ENCODE assay signal across 11 mouse cellular contexts in genomic region chr2:48480428-48481191, GRCm38 (mm10).
A peak's percentile ranks its signal among the peaks of the same experiment; 100 is the strongest.
DNase-seq lines count a peak whose midpoint lies in the region; ATAC-seq lines count a peak whose summit lies in the region.
"Had no signal": no experiment of that assay in that cellular context is flagged by ENCODE, and none has a peak within 500 bp of the region (broad histone marks: within the 10 kb centered on the region; RNA-seq: fewer than 3 reads in every experiment).

No protein-coding gene starts in this region.

- no peaks in the 10 kb centered on the region for H3K9me3 ChIP-seq in kidney, embryonic 14.5 days (ENCODE audit: control insufficient read depth, low read length)
- H3K9me3 ChIP-seq in embryonic facial prominence, embryonic 14.5 days (ENCODE audit: control insufficient read depth, low read length), result no peaks in the 10 kb centered on the region
- no peaks in the 10 kb centered on the region for H3K9me3 ChIP-seq in midbrain, embryonic 12.5 days
- H3K9me3 ChIP-seq: heart, embryonic 12.5 days; liver, embryonic 15.5 days had no signal

- ATAC-seq in kidney, embryonic 14.5 days (ENCODE audit: low FRiP score, low TSS enrichment), result peak; percentile 39; the same call in 1 of the 2 replicates
- peak; percentile 18; the same call in 1 of the 2 replicates for ATAC-seq in embryonic facial prominence, embryonic 14.5 days (ENCODE audit: low read depth)
- ATAC-seq in midbrain, embryonic 12.5 days (ENCODE audit: low FRiP score, low read depth), result 0 out of 2 replicates have a peak, but pooled peaks have one; percentile 10

- DNase-seq in kidney, postnatal 36 days, result no peak
- DNase-seq in embryo, embryonic 11 days, result peak; percentile 22
- DNase-seq in embryonic facial prominence, embryonic 14.5 days (ENCODE audit: low spot score), result peak; percentile 35
- DNase-seq in natural killer cell, adult 2 months (ENCODE audit: low spot score in 2 of 2), result no peak
- DNase-seq in heart, postnatal 4 days, result no peak
- DNase-seq: cerebellum, postnatal 14 days; spleen, adult 18-20 months had no signal

- no peak overlapping the region for H3K27ac ChIP-seq in kidney, embryonic 14.5 days (ENCODE audit: low read depth, low read length)
- peak overlapping the region; percentile 63 for H3K27ac ChIP-seq in embryonic facial prominence, embryonic 14.5 days (replicated peaks; ENCODE audit: low read depth, low read length)
- peak overlapping the region; percentile 54; the same call in 1 of the 2 replicates for H3K27ac ChIP-seq in midbrain, embryonic 12.5 days (replicated peaks)
- H3K27ac ChIP-seq: liver, embryonic 15.5 days had no signal

- no peak overlapping the region for H3K4me3 ChIP-seq in kidney, embryonic 14.5 days (ENCODE audit: low read length)
- H3K4me3 ChIP-seq in embryonic facial prominence, embryonic 14.5 days (ENCODE audit: low read depth, low read length), result no peak overlapping the region
- no peak overlapping the region for H3K4me3 ChIP-seq in midbrain, embryonic 12.5 days
- H3K4me3 ChIP-seq: heart, embryonic 12.5 days; liver, embryonic 15.5 days had no signal

- H3K36me3 ChIP-seq in kidney, embryonic 14.5 days (ENCODE audit: control insufficient read depth, insufficient read depth, low read length), result no peaks in the 10 kb centered on the region
- H3K36me3 ChIP-seq in embryonic facial prominence, embryonic 14.5 days (ENCODE audit: control insufficient read depth, insufficient read depth, low read length), result no peaks in the 10 kb centered on the region
- H3K36me3 ChIP-seq in midbrain, embryonic 12.5 days, result no peaks in the 10 kb centered on the region
- H3K36me3 ChIP-seq: heart, embryonic 12.5 days; liver, embryonic 15.5 days had no signal

- H3K4me2 ChIP-seq in kidney, embryonic 14.5 days (replicated peaks; ENCODE audit: low read depth, low read length), result no peak overlapping the region
- H3K4me2 ChIP-seq in embryonic facial prominence, embryonic 14.5 days (ENCODE audit: low read depth, low read length), result peak overlapping the region; percentile 25; the same call in 1 of the 2 replicates
- no peak overlapping the region for H3K4me2 ChIP-seq in midbrain, embryonic 12.5 days (replicated peaks)
- H3K4me2 ChIP-seq: heart, embryonic 12.5 days; liver, embryonic 15.5 days had no signal

- H3K4me1 ChIP-seq in kidney, embryonic 14.5 days (ENCODE audit: control insufficient read depth, insufficient read depth, low read length), result 0 out of 2 replicates have a peak, but pooled peaks cover 4% of the 10 kb centered on the region
- peaks cover 14% of the 10 kb centered on the region for H3K4me1 ChIP-seq in embryonic facial prominence, embryonic 14.5 days (ENCODE audit: control insufficient read depth, insufficient read depth, low read length)
- peaks cover 15% of the 10 kb centered on the region for H3K4me1 ChIP-seq in midbrain, embryonic 12.5 days
- H3K4me1 ChIP-seq: heart, embryonic 12.5 days; liver, embryonic 15.5 days had no signal

- no peaks in the 10 kb centered on the region for H3K27me3 ChIP-seq in kidney, embryonic 14.5 days (ENCODE audit: control insufficient read depth, insufficient read depth, low read length)
- no peaks in the 10 kb centered on the region for H3K27me3 ChIP-seq in embryonic facial prominence, embryonic 14.5 days (replicated peaks; ENCODE audit: control insufficient read depth, insufficient read depth, low read length)
- H3K27me3 ChIP-seq in midbrain, embryonic 12.5 days, result peaks cover 3% of the 10 kb centered on the region; the same call in 1 of the 2 replicates
- H3K27me3 ChIP-seq: heart, embryonic 12.5 days; liver, embryonic 15.5 days had no signal

- 67% methylated on average over 9 of the region's 9 CpGs for WGBS in kidney, embryonic 14.5 days
- 61% methylated on average over 9 of the region's 9 CpGs for whole genome bisulfite sequencing in embryonic facial prominence, embryonic 14.5 days
- 54% methylated on average over 9 of the region's 9 CpGs for WGBS in midbrain, embryonic 12.5 days

- H3K9ac ChIP-seq in kidney, embryonic 14.5 days (ENCODE audit: low read depth, low read length), result no peak overlapping the region
- no peak overlapping the region for H3K9ac ChIP-seq in embryonic facial prominence, embryonic 14.5 days (ENCODE audit: low read depth, low read length)
- no peak overlapping the region for H3K9ac ChIP-seq in midbrain, embryonic 12.5 days (replicated peaks)
- H3K9ac ChIP-seq: heart, embryonic 12.5 days; liver, embryonic 15.5 days had no signal

Comparison
In these comparisons a context has a peak if more than half of its experiments do, and no peak if none do; other contexts are left out.
1. DNase-seq: peak in embryo, embryonic 11 days (single experiment) and embryonic facial prominence, embryonic 14.5 days (single experiment); none in kidney, postnatal 36 days (0 of 2), natural killer cell, adult 2 months (0 of 2) and heart, postnatal 4 days (single experiment).
2. Peak in every context shown above with its lines, with median percentiles within 50 percentile points of each other: ATAC-seq.